Mouse (Mus musculus): ENCODE measurements around the gene Ism2.

GRCm38 (mm10) chr12:87305767-87306583 lies 6.5 kb upstream of the Ism2 start:
- TF ChIP-seq CTCF (IDR thresholded peaks at IDR 0.05; ENCODE audit: control insufficient read depth, insufficient read depth, low read length) (no peak), POLR2A (IDR thresholded peaks at IDR 0.05; ENCODE audit: borderline replicate concordance, control insufficient read depth, low read depth, low read length) (no peak)

Measured in bone marrow, adult 2 months (tissue).